Mouse (Mus musculus): ENCODE measurements around the gene Gm8906. TPM values are rescaled to one million over a fixed set of nuclear protein-coding genes. Genes with fewer than 3 reads are reported as not detected.
"Not testable (repeated sequence)": the region's sequence is repeated elsewhere in the genome, so short reads cannot be mapped to it uniquely, and the experiment has no call there.

Gm8906 gene
- total RNA-seq (2015), result not detected in 2 replicates
- not detected in 2 replicates for total RNA-seq (2017)

GRCm38 (mm10) chr5:11502385-11502784 is at the start of gene Gm8906:
Gene Gm8906 (plus strand): TSS chr5:11502685.
- ATAC-seq (replicated peaks; ENCODE audit: poor library complexity), result not testable (repeated sequence)

Other genes starting within 250 kb of the Gm8906 start
- not detected in 2 replicates for gene Gm8890, start 246.7 kb upstream of the Gm8906 start, total RNA-seq (2015)
- gene Gm8890, start 246.7 kb upstream of the Gm8906 start, total RNA-seq (2017), result not detected in 2 replicates
- gene Speer1, start 161.2 kb upstream of the Gm8906 start, total RNA-seq (2015), result not detected in 2 replicates
- not detected in 2 replicates for gene Speer1, start 161.2 kb upstream of the Gm8906 start, total RNA-seq (2017)
- gene Gm8897, start 86.3 kb upstream of the Gm8906 start, total RNA-seq (2015), result not detected in 2 replicates
- gene Gm8897, start 86.3 kb upstream of the Gm8906 start, total RNA-seq (2017), result not detected in 2 replicates
- not detected in 2 replicates for gene Gm6460, start 92.2 kb downstream of the Gm8906 start, total RNA-seq (2015)
- gene Gm6460, start 92.2 kb downstream of the Gm8906 start, total RNA-seq (2017), result not detected in 2 replicates
- gene Gm8922, start 179.3 kb downstream of the Gm8906 start, total RNA-seq (2015), result not detected in 2 replicates
- not detected in 2 replicates for gene Gm8922, start 179.3 kb downstream of the Gm8906 start, total RNA-seq (2017)

Measured in megakaryocyte progenitor cell, adult 5-6 weeks (primary cell).